Mouse (Mus musculus) embryo, embryonic 11.5 days (tissue): ENCODE measurements around the gene Fgfr2.

ENCODE experiments used
- DNase-seq: peaks from one replicate; pipeline ENCODE4 v3.0.0-alpha.2; 2012; ENCODE audit warnings: low read depth, low spot score

The Fgfr2 gene

DNA sequence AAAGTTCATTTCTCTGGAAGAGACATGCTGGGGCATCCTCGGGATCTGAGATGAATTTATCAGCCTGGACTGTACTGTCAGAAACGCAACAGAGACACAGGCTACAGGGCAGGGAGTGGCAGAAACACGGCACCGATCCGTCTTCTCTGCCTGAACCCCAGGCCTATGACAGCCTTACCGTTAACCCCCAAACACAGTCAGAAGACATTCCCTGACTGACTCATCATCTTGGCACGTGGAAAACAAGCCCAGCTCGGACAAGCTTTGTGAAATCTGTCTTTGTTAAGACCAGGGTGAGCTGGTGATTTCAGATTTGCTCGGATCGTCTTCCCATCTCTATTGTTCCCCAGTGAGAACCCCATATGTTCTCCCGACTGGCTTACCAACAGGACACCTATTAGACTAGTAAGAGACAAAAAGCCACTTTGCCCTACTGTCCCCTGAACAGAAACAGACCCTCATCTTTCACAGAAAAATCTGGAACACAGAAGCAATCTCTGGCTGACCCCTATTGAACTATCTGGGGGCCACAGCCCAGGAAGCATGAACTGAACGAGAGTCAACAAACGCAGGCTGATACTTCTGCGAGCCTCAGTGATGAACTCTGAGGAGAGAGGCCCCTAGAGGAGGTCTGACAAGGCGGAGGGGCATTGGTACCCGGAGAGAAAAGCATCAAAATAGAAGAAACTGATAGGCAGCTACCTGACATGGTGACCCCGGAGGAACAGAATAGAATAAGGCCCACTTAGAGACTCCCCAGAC lies 750.2 kb downstream of the Fgfr2 start:
- DNase-seq = no peak

DNA sequence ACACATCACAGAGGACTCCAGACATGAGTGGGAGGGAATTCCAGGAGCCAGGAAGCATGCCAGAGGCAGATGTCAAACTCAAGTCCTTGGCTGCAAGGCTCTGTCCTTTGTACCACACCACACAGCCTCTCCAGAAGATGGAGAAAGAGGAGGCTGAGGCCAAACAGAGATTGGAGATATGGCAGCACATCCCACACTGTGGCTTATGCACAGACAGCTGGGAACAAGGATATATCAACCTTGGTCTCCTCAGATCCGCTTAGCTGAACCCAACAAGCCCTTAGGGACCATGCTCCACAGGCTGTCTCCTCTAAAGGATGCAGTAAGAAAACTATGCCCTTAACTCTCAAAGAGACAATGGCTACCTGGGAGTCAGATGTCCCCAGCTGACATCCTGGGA lies 751.3 kb downstream of the Fgfr2 start:
- DNase-seq = no peak

- DNase-seq = no peak
These were observed 753.4 kb downstream of the Fgfr2 start for GRCm38 (mm10) chr7:132369784-132370183.

DNA sequence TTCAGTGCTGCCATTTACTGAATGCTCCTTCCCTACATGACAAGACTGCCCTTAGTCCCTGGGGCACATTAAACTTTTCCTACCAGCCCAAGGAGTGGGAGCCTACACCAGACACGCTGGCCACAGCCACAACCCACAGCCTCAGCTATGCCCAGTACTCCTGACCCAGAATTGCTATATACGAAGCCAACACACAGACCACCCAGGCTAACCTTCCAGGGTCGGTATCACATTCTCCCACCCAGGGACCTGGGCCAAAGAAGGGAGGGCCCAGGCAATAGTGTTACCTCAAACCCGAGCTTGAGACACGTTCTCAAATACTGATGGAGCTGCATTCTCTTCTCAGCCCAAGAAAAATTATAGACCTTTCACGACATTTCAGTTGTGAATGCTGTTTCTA lies 754.3 kb downstream of the Fgfr2 start:
- DNase-seq = no peak

DNA sequence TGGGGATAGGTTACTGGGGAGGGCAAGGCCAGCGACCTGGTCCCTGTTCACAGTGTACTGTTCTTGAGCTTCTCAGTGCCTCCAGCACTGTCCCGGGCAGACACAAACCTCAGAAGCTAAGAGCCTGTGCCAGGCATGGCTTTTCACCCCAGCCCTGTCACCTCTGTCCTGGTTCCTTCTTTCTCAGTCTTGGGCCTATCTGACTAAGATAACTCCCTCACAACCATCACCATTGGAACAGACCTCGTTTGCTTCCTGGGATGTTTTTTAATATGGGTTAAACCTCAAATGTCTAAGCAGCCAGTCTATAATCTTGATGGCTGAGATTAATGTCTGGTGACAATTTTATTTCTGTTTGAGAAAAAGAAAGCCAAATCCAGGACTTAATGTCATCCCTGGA lies 755.8 kb downstream of the Fgfr2 start:
- DNase-seq = no peak

GRCm38 (mm10) chr7:132365703-132366384 lies 757.3 kb downstream of the Fgfr2 start:
- DNase-seq = no peak

DNA sequence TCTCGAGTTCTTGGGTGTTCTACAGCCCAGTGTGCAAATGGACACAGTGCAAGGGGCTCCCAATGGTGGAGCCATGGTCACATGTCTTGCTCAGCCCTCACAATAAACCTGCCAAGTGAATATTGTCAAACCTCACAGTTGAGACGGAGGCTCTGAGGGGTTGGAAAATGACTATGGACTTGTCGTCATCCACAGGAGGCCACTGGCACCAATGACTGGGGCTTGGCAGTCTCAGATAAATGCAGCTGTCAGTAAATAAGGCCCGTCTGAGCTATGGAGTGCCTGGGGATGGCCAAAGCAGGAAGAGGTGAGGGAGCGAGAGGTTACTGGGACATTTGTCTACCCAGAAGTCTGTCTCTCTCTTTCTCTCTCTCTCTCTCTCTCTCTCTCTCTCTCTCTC lies 758.0 kb downstream of the Fgfr2 start:
- no peak for DNase-seq

- DNase-seq = no peak
These were observed 758.6 kb downstream of the Fgfr2 start for GRCm38 (mm10) chr7:132364506-132364905.

DNA sequence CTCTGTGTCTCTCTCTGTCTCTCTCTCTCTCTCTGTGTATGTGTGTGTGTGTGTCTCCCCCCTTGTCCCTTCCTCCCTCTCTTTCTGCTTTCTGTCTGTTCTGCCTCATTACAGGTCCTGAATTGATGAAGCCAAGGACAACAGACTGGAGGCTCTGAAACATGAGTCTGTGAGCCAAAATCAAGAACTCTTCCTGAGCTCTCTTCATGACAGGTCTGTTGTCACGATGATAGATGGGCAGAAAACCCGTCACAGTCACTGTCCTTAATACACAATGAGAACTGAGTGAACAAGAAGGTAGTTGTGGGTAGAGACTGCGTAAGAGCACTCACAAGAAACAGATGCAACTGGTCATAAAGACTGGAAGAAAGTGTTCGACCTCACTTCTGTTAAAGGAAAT lies 762.8 kb downstream of the Fgfr2 start:
- DNase-seq = no peak

DNA sequence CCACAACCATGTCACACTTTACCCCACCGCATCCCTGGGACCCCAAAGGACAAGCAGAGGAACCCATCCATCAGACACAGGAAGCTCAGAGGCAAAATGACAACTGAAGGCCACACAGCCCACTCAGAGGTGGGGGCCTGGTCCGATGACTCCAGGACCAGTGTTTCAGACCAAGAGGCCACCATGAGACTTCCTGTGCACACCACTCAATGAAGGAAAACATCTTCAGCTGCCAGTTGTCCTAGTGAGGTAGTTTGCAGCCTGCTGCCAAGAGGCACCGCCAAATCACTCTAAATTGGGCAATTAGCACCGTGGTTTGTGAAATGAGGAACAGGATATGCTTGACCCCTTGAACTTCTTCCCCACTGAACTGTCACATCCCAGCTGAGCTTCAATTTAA lies 764.4 kb downstream of the Fgfr2 start:
- no peak for DNase-seq

- no peak for DNase-seq
These were observed 764.9 kb downstream of the Fgfr2 start for GRCm38 (mm10) chr7:132358250-132358649.

DNA sequence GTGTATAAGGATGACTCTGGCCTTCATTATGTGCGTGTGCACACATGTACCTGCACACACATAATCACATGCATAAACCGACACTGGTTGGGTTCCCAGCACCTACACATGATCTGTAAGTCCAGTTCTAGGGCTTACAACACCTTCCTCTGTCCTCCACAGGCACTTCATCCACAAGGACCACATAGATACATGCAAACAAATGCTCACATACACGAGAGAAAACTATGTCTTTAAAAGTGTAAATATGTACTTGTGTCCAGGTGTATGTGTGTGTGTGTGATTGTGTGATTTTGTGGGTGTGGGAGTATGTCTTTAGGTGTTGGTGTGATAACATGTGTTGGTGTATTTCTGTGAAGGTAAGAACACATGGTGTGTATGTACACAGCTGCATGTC lies 765.3 kb downstream of the Fgfr2 start:
- DNase-seq = no peak

DNA sequence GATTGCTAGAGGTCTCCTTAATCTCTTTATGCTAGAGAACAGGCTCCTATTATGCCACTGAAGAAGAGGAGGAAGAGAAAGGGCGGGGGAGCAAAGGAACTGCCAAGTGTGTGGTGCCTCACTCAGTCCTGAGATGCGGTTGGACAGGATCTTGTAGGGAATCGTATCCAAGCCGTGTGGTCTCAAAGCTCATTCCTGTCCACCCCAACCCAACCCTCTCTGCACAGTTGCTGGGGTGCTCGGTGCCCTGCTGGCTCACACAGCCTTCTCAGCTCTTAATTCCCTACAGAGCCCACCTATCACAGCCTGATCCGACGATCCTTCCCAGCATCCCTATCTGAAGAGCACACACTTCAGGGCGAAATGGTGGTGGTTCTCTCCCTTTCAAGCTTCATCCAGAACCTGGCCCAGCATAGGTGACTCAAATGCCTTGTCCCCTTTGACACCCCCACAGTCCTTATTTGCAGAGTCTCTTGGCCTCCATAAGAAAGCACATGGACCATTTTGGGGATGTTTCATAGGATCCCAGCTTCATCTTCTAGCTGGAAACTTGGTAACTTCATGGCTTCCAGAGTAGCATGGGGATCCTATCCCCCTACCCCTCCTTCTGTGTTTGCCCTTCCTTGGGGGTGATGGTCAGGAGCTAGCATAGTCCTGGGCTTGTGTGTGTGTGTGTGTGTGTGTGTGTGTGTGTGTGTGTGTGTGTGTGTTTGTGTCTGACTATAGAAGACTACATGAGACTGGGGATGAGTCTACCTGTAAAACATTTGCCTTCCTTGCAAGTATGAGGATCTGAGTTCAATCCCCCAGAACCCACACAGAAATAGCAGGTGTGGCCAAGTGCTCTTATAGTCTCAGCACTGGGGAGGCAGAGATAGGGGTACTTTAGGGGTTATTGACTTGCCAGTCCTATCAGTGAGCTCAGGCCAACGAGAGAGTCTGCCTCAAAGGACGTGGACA lies 766.0 kb downstream of the Fgfr2 start:
- no peak for DNase-seq

GRCm38 (mm10) chr7:132356185-132356584 lies 767.0 kb downstream of the Fgfr2 start:
- no peak for DNase-seq

- DNase-seq = no peak
These were observed 767.4 kb downstream of the Fgfr2 start for GRCm38 (mm10) chr7:132355767-132356166.

DNA sequence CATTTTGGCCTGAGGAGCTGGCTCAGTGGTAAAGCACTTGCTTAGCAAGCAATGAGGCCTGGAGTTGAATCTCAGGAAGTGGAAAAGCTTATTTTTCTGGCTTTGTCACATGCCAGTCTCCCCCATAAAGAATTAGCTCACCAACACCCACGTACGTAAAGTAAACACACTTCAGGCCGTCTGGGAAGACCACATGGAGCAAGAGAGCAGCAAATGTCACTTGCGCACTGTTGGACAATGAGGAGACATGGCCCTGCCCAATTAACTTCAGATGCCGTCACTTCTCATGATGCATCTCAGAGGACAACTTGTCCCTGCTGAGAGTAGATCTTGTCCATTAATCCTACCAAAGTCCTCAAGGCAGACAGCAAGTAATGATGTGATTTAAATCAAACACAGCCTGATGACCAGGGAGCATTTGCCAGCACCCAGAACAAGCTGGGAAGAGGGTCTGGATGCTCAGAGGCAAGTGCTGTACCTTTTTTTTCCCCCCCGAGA lies 774.0 kb downstream of the Fgfr2 start:
- no peak for DNase-seq

DNA sequence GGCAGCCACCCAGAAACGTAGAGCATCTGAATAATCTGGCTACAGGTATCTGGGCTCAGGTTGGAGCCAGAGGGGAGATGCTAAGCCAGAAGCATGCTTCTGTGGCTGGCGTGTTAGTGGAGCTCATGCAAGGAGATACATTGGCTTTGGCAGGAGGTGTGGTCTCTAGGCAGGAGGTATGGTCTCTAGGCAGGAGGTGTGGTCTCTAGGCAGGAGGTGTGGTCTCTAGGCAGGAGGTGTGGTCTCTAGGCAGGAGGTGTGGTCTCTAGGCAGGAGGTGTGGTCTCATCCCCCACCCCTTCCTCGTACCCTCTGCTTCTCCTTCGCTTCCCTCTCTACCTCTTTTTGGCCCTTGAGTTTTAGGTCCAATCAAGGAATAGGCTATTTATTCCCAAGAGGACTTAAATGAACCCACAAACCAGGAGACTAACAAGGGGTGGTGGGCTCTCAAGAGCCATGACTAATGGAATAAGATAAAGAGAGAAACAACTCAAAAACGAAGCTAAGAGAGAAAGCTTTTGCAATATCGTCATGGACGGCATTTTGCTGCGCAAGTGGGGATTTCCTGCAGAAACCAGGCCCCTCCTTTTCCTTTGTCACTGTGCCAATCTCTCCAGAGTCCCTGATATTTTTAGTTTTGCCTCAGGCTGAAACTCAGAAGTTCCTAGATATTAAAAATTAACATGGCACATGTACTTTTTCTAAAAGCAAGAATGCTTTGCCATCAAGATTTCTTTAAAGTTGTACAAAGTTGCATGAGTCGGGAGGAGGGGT lies 775.7 kb downstream of the Fgfr2 start:
- no peak for DNase-seq

DNA sequence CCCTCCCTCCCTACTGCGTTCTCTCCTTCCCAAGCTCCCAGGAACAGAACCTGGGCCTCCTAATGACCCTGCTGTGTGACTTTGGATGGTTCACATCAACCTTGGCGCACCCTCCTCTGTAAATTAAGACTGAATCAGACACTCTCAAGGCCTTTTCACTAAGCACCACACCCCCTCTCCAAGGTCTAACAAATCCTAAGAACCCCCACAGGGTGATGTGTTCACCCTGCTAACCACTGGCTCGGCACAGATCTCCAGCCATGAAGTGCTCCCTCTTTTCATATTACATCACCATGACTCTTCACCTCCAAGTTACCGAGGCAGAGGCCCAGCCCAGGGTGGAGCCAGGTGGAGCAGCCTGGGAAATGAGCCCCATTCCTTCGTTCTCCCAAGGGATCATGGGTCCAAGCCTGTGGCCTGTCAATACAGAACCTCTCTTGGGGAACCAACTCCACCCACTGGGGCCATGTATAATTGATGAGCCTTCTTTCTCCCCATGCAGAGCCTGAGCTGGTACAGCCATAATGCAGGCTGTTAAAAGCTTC lies 777.6 kb downstream of the Fgfr2 start:
- DNase-seq = no peak

GRCm38 (mm10) chr7:132344606-132345005 lies 778.5 kb downstream of the Fgfr2 start:
- DNase-seq = no peak

GRCm38 (mm10) chr7:132343900-132344299 lies 779.2 kb downstream of the Fgfr2 start:
- no peak for DNase-seq

GRCm38 (mm10) chr7:132343146-132343545 lies 780.0 kb downstream of the Fgfr2 start:
- no peak for DNase-seq
